Mouse (Mus musculus): ENCODE measurements around the gene Gm42688. TPM values are rescaled to one million over a fixed set of nuclear protein-coding genes. Genes with fewer than 3 reads are reported as not detected.
A peak's percentile ranks its signal among the peaks of the same experiment; 100 is the strongest.

Gene Gm42688
- total RNA-seq, 2 experiments from 2014 or later: 0.53 to 0.76 TPM

DNA sequence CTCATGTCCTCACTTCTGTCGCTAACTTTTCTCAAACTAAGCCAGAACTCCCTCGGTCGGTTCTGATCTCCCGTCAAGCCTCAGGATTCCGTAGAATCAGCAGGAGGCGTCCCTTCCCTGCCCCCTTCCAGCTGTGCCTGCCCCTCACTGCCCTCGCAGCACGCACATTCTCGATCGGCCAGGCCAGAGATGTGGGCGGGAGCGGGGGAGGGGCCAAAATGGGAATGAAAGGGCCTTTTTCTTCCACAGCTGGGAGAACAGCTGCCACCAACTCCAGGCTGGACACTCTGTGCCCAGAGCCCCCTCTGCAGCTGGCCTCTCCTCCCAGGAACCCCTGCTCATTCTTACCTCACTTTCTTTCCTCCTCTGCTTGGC, 36.1 kb downstream of the Gm42688 start:
- DNase-seq (ENCODE audit: low spot score): peak; percentile 91

DNA sequence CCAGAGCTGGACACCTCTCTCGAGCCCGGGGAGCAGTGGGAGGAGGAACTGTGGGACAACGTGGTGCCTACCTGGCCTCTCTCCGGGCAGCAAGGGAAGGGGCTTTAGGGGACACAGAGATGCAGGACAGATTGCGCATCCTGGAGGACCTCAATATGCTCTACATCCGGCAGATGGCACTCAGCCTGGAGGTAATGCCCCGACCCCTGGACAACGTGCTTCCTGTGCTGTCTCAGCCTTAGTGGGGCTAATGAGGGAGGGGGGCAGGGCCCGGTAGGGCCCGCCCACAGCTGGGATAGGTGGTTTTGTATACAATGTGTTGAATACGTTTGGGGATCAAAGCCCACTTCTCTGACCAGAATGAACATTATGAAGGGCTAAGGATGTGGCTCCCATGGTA, 36.6 kb downstream of the Gm42688 start:
- DNase-seq (ENCODE audit: low spot score): no peak

GRCm38 (mm10) chr6:83140044-83140443, 38.6 kb downstream of the Gm42688 start:
- no peak for DNase-seq (ENCODE audit: low spot score)

GRCm38 (mm10) chr6:83141636-83142035, 40.2 kb downstream of the Gm42688 start:
- no peak for DNase-seq (ENCODE audit: low spot score)

GRCm38 (mm10) chr6:83142211-83142731, 40.9 kb downstream of the Gm42688 start:
- no peak for DNase-seq (ENCODE audit: low spot score)

DNA sequence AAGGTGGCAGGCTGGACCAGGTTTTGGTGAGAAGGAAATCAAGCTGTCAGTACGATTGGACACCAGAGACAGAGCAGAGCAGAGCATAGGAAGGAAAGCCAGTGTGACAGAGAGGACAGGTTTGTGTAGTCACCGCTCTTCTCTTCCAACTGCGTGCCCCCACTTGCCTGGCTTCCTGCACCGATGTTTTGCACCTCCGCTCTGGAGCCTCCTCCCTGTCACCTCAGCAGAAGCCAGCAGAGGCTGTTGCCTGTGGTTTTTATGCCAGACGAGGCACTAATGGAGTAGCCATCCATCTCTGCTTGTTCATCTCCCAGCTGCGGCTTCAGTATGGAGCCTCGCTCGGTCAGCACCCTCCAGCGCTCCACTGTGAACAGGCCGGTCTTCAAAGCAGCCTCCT, 41.5 kb downstream of the Gm42688 start:
- no peak for DNase-seq (ENCODE audit: low spot score)

- DNase-seq (ENCODE audit: low spot score): no peak
Observed at GRCm38 (mm10) chr6:83145209-83145608, 43.8 kb downstream of the Gm42688 start.

DNA sequence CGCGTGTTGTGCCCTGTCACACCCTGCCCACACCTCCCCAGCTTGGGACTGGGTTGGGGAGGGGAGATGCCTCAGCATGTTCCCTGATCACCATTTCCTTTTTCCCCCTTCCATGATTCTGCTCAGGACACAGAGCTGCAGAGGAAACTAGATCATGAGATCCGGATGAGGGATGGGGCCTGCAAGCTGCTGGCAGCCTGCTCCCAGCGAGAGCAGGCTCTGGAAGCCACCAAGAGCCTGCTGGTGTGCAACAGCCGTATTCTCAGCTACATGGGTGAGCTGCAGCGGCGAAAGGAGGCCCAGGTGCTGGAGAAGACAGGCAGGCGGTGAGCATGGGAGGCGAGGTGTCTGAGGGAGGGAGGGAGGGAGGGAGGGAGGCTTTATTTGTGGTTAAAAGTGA, 44.4 kb downstream of the Gm42688 start:
- DNase-seq (ENCODE audit: low spot score): no peak

DNA sequence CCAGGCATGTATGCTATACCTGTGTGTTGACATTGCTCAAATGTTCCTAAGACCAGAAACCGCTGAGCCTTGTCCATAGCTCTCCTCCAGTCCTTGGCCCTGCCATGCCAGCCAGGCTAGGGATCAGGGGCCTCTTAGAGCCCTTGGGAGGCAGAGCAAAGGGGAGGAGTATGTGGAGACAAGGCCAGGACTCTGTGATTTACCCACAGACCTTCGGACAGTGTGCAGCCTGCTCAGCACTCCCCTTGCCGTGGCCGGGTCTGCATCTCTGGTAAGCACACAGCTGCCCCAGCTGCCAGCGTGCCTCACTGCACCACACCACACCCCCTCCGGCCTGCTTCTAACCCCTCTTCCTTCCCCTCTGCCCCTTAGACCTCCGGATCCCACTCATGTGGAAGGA, 45.9 kb downstream of the Gm42688 start:
- no peak for DNase-seq (ENCODE audit: low spot score)

- no peak for DNase-seq (ENCODE audit: low spot score)
Observed at GRCm38 (mm10) chr6:83151721-83152120, 50.3 kb downstream of the Gm42688 start.

GRCm38 (mm10) chr6:83153038-83153437, 51.6 kb downstream of the Gm42688 start:
- DNase-seq (ENCODE audit: low spot score): no peak

DNA sequence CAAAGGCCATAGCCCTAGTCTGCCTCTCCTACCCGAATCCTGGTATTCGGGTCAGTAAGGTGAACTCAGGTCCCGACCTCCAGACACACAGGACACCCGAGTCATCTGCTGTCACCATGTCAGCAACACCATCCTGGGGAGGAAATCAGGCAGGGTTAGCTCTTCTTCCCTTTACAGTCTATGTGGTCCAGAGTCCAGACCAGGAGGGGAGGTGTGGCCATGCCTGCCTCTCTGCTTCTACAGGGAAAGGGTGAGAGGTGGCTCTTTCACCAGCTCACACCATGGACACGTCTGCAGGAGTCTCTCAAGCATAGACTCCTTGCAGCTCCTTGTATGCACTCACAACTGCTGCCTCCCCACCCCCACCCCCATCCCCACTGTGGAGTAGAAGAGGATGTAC, 52.1 kb downstream of the Gm42688 start:
- DNase-seq (ENCODE audit: low spot score): no peak

DNA sequence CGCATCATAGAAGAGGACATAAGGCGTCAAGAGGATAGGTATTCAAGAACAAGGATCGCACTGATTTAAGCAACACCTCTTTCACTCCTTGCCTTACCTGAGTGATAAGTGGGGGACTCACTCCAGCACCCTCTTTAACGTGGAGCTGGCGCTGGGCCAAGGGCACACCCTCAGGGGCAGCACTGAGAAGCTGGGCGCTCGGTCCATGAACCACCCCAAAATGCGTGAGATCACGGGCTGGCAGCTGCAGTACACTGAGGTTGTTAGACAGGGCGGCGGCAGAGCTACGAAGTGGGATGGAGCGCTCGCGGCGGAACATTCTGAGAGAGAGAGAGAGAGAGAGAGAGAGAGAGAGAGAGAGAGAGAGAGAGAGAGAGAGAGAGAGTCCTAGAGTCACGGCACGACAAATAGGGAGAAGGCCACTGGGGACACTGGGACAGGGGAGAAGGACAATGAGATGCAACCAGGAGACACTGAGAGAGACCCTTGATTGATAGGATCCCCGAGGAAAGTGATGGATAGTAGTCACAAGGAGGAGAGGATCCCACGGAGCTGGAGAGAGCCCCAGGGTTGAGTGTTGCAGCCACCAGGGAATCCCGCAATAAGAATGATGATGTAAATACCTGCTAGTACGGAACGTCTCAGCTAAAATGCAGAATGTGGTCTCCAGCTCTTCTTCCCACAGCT, 54.3 kb downstream of the Gm42688 start:
- DNase-seq (ENCODE audit: low spot score): no peak

- peak; percentile 51 for DNase-seq (ENCODE audit: low spot score)
Observed at GRCm38 (mm10) chr6:83156259-83156684, 54.9 kb downstream of the Gm42688 start, which contains the start of the genes Wdr54 and 1700003E16Rik. Gene Wdr54 (minus strand): TSS chr6:83156397. Gene 1700003E16Rik (plus strand): TSS chr6:83156404.

DNA sequence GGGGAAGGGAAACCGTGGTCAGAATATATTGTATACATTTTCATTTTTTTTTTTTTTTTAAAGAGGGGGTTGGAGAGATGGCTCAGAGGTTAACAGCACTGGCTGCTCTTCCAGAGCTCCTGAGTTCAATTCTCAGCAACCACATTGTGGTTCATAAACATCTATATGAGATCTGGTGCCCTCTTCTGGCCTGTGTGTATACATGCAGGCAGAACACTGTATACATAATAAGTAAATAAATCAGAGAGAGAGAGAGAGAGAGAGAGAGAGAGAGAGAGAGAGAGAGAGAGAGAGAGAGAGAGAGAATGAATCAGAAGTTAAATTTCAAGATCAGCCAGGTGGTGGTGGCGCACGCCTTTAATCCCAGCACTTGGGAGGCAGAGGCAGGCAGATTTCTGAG, 58.0 kb downstream of the Gm42688 start:
- DNase-seq (ENCODE audit: low spot score): peak; percentile 39

Small RNA genes within 50 kb of the gene (microRNA-seq; reads per million reads assigned to microRNA genes)
- not detected for gene Mir3470a

Other genes starting within 250 kb of the Gm42688 start
- under 1 TPM in 1 of 2 experiments, not detected in 1; 0.07 TPM for gene Sema4f, start 161.8 kb upstream of the Gm42688 start, total RNA-seq (2021)
- not detected for gene M1ap, start 154.7 kb upstream of the Gm42688 start, total RNA-seq (2021)
- gene Dok1, start 68.1 kb upstream of the Gm42688 start, total RNA-seq (2021): 1 to 10 TPM; 1.1 to 1.4 TPM
- gene Loxl3, start 67.4 kb upstream of the Gm42688 start, total RNA-seq (2021): 1 to 10 TPM; 1.2 to 1.4 TPM
- gene Aup1, start 47.1 kb upstream of the Gm42688 start, total RNA-seq (2021): 100 to 1,000 TPM in 1 of 2 experiments, 10 to 100 TPM in 1; 94.0 to 101 TPM
- 10 to 100 TPM; 15.3 to 17.4 TPM for gene Htra2, start 46.3 kb upstream of the Gm42688 start, total RNA-seq (2021)
- under 1 TPM; 0.27 to 0.45 TPM for gene Dqx1, start 43.8 kb upstream of the Gm42688 start, total RNA-seq (2021)
- not detected for gene Tlx2, start 31.3 kb upstream of the Gm42688 start, total RNA-seq (2021)
- gene Pcgf1, start 23.7 kb upstream of the Gm42688 start, total RNA-seq (2021): 1 to 10 TPM; 9.1 to 9.3 TPM
- under 1 TPM; 0.28 to 0.39 TPM for gene Lbx2, start 15.2 kb upstream of the Gm42688 start, total RNA-seq (2021)
- under 1 TPM; 0.90 to 0.94 TPM for gene Ccdc142, start within 50 bp of the Gm42688 start, total RNA-seq (2021)
- 100 to 1,000 TPM; 102 TPM for gene Mrpl53, start 7.4 kb downstream of the Gm42688 start, total RNA-seq (2021)
- 1 to 10 TPM; 6.2 to 6.5 TPM for gene Mogs, start 13.9 kb downstream of the Gm42688 start, total RNA-seq (2021)
- gene Wbp1, start 19.9 kb downstream of the Gm42688 start, total RNA-seq (2021): 10 to 100 TPM; 46.4 to 46.7 TPM
- 10 to 100 TPM; 15.6 to 15.7 TPM for gene Ino80b, start 23.8 kb downstream of the Gm42688 start, total RNA-seq (2021)
- 10 to 100 TPM in 1 of 2 experiments, 1 to 10 TPM in 1; 9.3 to 11.7 TPM for gene Rtkn, start 33.8 kb downstream of the Gm42688 start, total RNA-seq (2021)
- gene Wdr54, start 54.8 kb downstream of the Gm42688 start, total RNA-seq (2021): 1 to 10 TPM; 1.2 to 1.9 TPM
- under 1 TPM in 1 of 2 experiments, not detected in 1; 0.14 TPM for gene 1700003E16Rik, start 54.8 kb downstream of the Gm42688 start, total RNA-seq (2021)
- 100 to 1,000 TPM; 124 to 133 TPM for gene Dctn1, start 64.3 kb downstream of the Gm42688 start, total RNA-seq (2021)
- not detected for gene Slc4a5, start 118.2 kb downstream of the Gm42688 start, total RNA-seq (2021)
- 1 to 10 TPM; 3.0 to 3.2 TPM for gene Mthfd2, start 224.3 kb downstream of the Gm42688 start, total RNA-seq (2021)
- 10 to 100 TPM in 1 of 2 experiments, 1 to 10 TPM in 1; 8.0 to 12.4 TPM for gene Mob1a, start 224.4 kb downstream of the Gm42688 start, total RNA-seq (2021)
- gene Bola3, start 247.5 kb downstream of the Gm42688 start, total RNA-seq (2021): 100 to 1,000 TPM; 249 to 275 TPM